Mouse (Mus musculus): Measurements from ENCODE around the gene Pard6b.
"Not testable (repeated sequence)": the region's sequence is repeated elsewhere in the genome, so short reads cannot be mapped to it uniquely, and the experiment has no call there.

The Pard6b gene

GRCm38 (mm10) chr2:168098040-168098439 is 17.2 kb downstream of the Pard6b start:
- DNase-seq (ENCODE audit: low spot score in 2 of 2): peak in 1 of 2 experiments; percentile 69

DNA sequence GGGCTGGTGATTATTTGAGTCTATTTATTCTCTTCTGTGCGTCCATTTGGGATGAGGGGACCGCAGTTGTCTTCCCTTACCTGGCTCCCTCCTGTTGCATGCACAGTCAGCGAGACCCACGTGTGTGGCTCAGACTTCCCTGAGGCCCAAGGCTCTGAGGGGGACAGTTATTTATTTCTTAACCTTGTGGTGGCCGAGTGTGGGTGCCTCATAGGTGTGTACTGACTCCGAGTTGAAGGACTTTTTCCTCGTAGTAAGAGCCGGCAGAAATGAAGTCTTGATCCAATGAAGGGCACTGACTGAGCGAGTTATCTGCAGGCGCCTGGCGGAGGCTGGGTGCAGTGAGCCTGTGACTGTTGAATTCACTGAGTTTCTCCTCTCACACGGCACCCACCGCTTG is 19.2 kb downstream of the Pard6b start:
- no peak for DNase-seq (ENCODE audit: low spot score in 2 of 2)

- DNase-seq (ENCODE audit: low spot score in 2 of 2): no peak
These were observed 21.0 kb downstream of the Pard6b start for GRCm38 (mm10) chr2:168101805-168102204.

DNA sequence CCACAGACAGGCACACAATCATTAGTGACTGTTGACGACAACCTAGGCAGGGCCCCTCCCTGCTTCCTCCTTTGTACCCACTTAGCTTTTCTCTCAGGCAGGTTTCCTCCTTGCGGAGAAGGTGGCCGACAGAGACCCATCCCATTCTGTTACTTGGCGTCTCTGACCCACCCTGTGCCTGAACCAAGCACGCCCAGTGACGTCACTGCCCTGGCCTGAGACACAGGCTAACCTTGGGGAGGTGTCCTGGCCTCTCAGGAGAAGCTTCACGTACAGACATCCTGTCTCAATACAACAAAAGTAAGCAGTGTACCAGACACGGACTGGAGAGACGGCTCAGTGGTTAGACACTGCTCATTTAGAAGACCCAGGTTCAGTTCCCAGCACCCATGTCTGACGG is 22.5 kb downstream of the Pard6b start:
- DNase-seq (ENCODE audit: low spot score in 2 of 2): no peak

DNA sequence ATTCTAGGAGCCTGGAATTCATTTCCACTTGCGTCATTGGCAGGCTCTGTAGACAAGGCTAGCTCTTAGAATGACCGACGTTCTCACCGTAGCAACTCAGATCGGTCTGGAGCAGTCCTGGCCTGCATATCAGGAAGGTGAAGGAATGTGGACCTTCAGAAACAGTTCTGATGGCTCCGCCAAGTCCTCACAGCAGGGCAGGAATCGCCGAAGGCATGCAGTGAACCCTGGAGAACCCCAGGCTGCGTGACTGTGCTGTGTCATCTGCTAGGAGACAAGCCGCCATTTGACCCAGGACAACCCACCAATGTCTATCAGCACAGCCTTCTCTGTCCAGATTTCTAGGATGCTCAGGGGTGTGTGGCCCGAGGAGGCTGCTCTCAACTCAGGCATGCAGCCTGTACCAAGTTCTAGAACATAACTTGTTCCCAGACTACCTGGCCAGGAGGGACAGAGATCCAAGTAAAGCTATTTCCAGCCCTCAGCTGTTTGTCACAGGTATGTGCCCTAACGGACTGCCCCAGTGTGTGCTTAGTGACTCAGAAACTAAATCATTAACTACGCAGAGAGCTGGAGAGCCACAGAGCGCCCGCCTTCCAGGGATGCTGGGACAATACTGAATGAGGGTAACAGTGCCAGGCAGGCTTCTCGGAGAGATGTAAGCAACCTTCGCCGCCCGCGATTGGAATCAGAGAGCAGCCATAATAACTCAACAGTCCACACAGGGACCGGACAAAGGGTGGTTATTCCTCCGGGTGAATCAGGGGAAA is 23.8 kb downstream of the Pard6b start:
- DNase-seq (ENCODE audit: low spot score in 2 of 2): no peak

DNA sequence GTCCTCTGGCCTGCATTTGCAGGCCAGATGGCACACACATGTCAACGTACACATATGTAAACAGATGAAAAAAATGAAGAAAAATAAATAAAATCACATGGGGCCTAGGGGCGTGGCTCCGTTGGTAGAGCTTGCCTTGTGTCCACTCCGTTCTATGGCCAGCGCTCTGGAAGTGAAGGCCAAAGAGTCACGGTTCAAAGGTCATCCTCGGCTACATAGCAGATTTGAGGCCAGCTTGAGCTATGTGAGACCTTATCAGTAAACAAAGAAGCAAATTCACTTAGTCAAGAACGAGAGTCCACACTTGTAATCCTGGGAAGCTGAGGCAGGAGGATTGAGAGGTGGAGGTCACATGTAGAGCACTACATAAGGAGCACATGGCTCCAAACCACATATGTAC is 24.5 kb downstream of the Pard6b start:
- DNase-seq (ENCODE audit: low spot score in 2 of 2): no peak

DNA sequence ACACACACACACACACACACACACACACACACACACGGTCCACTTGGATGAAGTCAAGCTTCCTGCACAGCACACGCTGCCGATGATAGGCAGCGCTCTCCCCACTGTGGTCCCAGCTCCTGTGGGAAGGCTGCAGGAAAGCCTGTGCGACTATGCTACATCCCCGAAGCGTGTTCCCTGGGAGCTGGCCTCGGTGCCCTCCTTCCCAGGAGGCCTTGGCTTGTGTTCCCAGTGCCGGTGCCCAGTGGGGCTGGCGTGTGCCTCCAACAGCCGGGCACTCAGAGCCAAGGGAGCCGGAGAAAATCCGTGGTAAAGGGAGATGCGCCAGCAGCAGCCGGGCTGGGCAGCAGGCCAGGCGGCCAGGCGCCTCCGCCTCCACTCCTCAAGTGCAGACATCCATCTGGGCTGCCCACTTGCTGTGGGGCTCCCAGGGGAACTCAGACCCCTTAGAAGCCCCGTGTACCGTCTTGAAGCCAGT is 25.9 kb downstream of the Pard6b start:
- DNase-seq (ENCODE audit: low spot score in 2 of 2): peak; percentile 88 to 94

- no peak for DNase-seq (ENCODE audit: low spot score in 2 of 2)
These were observed 26.6 kb downstream of the Pard6b start for GRCm38 (mm10) chr2:168107356-168107755.

DNA sequence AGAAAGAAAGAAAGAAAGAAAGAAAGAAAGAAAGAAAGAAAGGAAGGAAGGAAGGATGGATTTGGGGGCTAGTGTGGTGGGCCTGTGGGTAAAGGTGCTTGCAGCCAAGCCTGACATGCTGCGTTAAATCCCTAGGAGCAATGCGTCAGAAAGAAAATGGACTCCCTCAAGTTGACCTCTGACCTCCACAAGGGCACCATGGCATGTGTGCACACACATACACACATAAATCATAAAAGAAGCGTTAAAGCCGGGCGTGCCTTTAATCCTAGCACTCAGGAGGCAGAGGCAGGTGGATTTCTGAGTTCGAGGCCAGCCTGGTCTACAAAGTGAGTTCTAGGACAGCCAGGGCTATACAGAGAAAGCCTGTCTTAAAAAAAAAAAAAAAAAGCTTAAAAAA is 27.1 kb downstream of the Pard6b start:
- not testable (repeated sequence) for DNase-seq (ENCODE audit: low spot score in 2 of 2)

DNA sequence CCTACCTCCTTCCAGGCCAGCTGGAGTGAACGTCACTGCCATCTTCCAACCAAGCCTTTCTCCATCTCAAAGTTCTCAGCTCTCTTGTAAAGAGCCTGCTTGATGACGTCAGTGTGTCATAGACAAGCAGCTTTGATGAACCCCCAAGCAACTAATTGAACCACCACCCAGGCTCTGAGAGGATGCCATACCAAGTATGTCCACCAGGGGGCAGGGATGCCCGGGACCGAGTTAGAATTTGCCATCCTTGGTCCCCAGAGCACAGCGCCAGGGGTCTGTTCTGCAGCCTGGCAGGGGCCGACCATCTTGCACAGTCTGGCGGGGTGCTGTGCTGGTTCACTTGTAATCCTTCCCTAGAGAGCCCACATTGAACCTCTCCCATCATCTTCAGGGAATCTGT is 31.1 kb downstream of the Pard6b start:
- peak; percentile 71 to 77 for DNase-seq (ENCODE audit: low spot score in 2 of 2)

DNA sequence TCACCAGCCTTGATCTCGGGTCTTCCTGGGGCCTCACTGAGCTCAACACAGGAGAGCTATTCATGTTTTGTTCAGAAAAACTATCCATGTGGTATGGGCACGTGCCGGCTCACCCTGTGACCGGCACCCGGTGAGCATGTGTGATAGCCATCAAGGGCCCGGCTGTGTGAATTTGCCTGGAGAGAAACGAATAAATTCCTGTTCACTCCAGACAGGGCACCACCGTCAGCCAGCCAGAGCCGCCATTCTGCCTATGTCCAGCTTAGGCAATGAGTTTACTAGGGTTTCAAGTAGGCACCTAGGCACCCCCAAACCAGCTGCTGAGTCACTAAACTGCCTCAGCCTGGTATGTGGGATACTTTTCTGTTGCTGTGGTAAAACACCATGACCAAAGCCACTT is 32.5 kb downstream of the Pard6b start:
- no peak for DNase-seq (ENCODE audit: low spot score in 2 of 2)

GRCm38 (mm10) chr2:168113692-168114091 is 32.9 kb downstream of the Pard6b start:
- no peak for DNase-seq (ENCODE audit: low spot score in 2 of 2)

- DNase-seq (ENCODE audit: low spot score in 2 of 2): peak in 1 of 2 experiments; percentile 71
These were observed 34.0 kb downstream of the Pard6b start for GRCm38 (mm10) chr2:168114699-168115350.

GRCm38 (mm10) chr2:168115826-168116225 is 35.0 kb downstream of the Pard6b start:
- no peak for DNase-seq (ENCODE audit: low spot score in 2 of 2)

GRCm38 (mm10) chr2:168117147-168117546 is 36.3 kb downstream of the Pard6b start:
- peak; percentile 67 to 75 for DNase-seq (ENCODE audit: low spot score in 2 of 2)

GRCm38 (mm10) chr2:168117553-168117952 is 36.7 kb downstream of the Pard6b start:
- no peak for DNase-seq (ENCODE audit: low spot score in 2 of 2)

- DNase-seq (ENCODE audit: low spot score in 2 of 2): peak; percentile 47 to 48
These were observed 37.2 kb downstream of the Pard6b start for GRCm38 (mm10) chr2:168117967-168118366.

DNA sequence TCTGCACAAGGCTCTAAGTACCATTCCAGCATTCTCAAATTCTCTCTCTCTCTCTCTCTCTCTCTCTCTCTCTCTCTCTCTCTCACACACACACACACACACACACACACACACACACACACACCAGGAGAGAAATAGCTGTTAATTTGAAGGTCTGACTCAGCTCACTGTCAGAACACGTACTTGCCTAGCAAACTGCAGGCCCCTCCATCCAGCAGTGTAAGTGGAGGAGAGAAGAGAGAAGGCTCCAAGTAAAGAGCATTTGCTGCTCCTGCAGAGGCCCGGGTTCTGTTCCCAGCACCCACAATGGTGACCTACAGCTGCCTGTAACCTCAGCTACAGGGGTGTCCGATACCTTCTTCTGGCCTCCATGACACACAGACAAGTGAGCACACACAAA is 37.7 kb downstream of the Pard6b start:
- no peak for DNase-seq (ENCODE audit: low spot score in 2 of 2)

DNA sequence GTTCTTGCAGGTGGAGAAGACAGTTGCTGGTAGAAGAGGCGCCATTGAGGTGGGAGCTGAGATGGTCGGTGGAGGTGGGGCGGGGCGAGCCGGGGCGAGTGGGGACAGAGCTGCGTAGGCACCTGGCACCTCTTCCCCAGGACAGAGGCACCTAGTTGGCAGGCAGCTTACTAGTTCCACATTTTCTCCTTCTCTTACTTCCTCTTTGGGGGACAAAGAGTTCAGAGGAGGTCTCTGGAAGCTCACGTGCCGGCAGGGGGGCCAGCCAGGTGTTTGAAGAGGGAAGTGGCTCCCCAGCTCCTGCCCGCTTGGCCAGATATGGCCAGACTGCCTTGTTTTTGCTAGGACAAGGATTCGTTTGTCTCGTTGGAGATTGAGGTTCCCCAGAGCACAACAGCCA is 38.3 kb downstream of the Pard6b start:
- DNase-seq (ENCODE audit: low spot score in 2 of 2): no peak

GRCm38 (mm10) chr2:168120906-168121305 is 40.1 kb downstream of the Pard6b start:
- no peak for DNase-seq (ENCODE audit: low spot score in 2 of 2)

- peak in 1 of 2 experiments; percentile 37 for DNase-seq (ENCODE audit: low spot score in 2 of 2)
These were observed 42.8 kb downstream of the Pard6b start for GRCm38 (mm10) chr2:168123652-168124051.

DNA sequence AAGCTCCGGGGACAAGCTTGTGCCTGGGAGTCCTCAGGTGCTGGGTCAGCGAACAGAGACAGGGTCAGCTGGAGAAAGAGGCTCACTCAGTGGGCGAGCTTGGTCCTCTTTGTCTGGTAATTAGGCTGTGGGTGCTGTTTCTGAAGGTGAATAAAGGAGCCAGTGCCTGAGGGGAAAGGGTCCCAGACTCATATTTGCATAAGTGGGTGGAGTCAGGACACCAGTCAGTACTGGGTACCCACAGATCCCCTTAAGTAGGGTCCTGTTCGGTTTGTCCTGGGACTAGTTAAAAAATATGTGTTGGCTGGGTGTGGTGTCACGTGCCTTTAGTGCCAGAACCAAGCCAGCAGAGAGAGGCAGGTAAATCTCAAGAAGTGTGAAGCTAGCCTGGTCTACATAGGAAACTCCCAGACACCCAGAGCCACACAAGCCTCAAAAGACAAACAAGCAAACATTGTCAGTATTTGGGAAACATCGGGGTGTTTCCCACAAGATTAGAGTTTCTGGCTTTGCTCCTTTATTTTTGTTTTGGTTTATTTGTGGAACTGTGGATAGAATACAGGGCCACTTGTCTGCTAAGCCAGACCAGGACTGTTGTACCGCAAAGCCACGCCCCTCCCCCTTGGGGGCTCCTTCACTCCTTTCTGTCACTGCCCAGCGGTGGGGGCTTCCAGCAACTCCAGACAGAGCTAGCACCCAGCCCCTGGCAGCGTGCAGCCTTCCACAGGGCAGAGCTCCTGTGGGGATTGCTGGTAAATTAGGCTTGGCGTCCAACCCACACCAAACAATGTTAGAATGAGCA is 44.7 kb downstream of the Pard6b start:
- no peak for DNase-seq (ENCODE audit: low spot score in 2 of 2)
